Mouse (Mus musculus): Measurements from ENCODE around the gene 1700102P08Rik.

DNA sequence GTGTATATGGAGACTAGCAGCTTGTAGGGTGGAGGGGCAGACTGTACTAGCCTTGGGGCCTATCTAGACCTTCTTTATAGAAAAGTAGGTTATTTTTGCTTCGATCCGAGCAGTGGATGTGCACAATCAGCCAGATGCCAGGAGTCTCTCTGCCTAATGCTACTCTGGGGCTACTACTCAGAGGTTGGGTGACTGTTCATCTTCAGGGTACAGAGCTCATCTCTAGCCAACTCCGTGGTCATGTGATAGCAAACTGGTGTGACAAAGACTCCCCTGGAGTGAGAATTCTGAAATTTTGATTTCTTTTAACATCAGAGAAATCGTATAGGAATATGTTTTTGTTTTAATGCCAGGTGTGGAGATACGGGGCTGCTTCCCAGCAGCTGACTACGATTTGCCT is 60.3 kb downstream of the 1700102P08Rik start:
- no peak for TF ChIP-seq CTCF (IDR thresholded peaks at IDR 0.05; ENCODE audit: low read depth)
- peak; percentile 31; the same call in 1 of the 2 replicates for TF ChIP-seq EP300 (IDR thresholded peaks at IDR 0.05; ENCODE audit: low read depth)

All from heart, postnatal 0 days (tissue).